Mouse (Mus musculus): ENCODE data around the gene Cox6b2. TPM values are rescaled to one million over a fixed set of nuclear protein-coding genes. Genes with fewer than 3 reads are reported as not detected.
"Not testable (repeated sequence)": the region's sequence is repeated elsewhere in the genome, so short reads cannot be mapped to it uniquely, and the experiment has no call there.

Cox6b2 gene
- polyA plus RNA-seq (2012; ENCODE audit: insufficient read depth, low replicate concordance): 47.7 and 94.6 TPM in 2 replicates

DNA sequence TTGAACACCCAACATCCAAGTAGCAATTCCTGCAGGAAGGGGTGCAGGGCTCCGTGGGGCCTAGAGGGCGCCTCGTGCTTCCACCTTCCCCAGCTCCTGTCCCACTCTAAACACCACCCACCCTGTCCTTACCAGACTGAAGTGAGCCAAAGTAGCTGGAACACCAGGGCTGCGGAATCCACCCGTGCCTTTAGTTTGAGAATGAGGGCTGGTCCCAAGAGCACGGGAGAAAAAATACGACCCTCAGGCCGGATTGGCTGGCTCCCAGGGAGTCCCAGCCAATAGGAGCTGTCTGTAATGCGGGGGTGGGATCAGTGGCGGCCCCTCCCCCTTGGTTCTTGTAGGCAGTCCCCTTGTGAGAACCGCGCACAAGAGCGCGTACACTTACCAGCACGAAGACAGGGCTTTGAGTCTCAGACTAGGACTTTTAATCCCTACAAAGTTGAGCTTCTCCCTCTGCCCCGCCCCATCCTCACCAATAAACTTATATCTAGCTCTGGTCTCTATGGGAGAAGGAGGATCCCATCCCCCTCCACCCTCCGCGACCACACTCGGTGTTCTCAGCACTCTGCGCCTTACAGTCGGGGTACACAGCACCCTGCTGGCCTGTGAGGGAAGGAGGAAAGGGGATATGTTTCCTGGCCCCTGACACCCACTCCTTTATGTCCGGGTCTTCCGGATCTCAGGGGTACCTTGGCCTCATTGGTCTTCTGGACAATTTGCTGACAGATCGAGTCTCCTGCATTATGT, at the start of gene Cox6b2:
Gene Cox6b2 (minus strand): TSS at position 274 of the 750 bp plus-strand sequence.
- peaks cover 33% of the 10 kb centered on the region for H3K36me3 ChIP-seq (replicated peaks; ENCODE audit: low read length)
- H3K9me3 ChIP-seq: no peaks in the 10 kb centered on the region
- TF ChIP-seq GATA1 (IDR thresholded peaks at IDR 0.05; ENCODE audit: borderline replicate concordance, low read length): no peak
- no peak for TF ChIP-seq FLI1 (IDR thresholded peaks at IDR 0.05; ENCODE audit: low read length)
- peaks cover 49% of the 10 kb centered on the region for H3K4me1 ChIP-seq
- H3K4me3 ChIP-seq (replicated peaks): peak within 1 kb of the TSS; percentile 93
- H3K27me3 ChIP-seq (replicated peaks): peaks cover 10% of the 10 kb centered on the region

DNA sequence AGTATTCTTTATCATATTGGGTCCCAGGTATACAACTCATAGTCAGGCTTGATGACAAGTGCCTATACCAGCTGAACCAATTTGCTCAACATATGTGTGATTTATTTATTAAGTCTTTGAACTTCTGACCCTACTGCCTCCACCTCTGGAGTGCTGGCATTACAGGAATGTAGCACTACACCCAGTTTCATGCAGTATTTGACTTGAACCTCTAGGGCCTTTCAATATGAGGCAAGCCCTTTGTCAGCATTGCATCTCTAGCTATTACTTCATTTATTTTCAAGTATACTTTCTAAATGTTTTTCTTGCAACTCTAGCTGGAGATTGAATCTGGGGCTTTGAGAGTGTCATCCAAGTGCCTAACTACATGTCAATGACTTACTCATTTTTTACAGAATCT, 49.4 kb upstream of the Cox6b2 start:
- Histone ChIP-seq H3K27me3 (replicated peaks) (no peaks in the 10 kb centered on the region), H3K9me3 (no peaks in the 10 kb centered on the region), H3K4me1 (peaks cover 14% of the 10 kb centered on the region), H3K4me3 (replicated peaks) (no peak overlapping the region), H3K36me3 (replicated peaks; ENCODE audit: low read length) (peaks cover 56% of the 10 kb centered on the region)
- TF ChIP-seq GATA1 (IDR thresholded peaks at IDR 0.05; ENCODE audit: borderline replicate concordance, low read length) (no peak), FLI1 (IDR thresholded peaks at IDR 0.05; ENCODE audit: low read length) (no peak)

DNA sequence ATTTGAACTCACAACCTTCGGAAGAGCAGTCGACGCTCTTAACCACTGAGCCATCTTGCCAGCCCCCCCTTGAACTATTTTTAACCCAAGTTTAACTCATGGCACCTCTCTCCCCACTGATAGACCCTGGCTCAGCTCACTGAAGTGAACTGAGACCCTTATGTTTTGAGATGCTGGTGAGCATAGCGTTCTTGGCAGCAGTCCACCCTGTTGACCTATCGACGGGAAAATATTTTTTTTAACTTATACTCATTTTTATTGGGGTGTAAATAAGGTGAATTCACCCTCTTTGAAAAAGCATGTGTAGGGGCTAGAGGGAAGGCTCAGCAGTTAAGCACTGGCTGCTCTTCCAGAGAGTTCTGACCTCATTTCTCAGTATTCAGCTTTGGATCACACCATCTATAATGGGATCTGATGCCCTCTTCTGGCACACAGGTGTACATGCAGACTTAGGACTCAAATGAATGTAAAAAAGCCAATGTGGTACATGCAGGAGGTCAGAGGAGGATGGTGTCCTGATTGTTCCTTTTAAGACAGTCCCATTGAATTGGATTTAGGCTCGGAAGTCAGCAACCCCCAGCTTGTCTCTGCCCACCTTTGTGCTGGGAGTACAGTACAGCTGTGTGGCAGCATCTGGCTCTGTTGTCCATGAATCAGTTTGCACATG, 43.0 kb upstream of the Cox6b2 start:
- TF ChIP-seq FLI1 (IDR thresholded peaks at IDR 0.05; ENCODE audit: low read length) (no peak), GATA1 (IDR thresholded peaks at IDR 0.05; ENCODE audit: borderline replicate concordance, low read length) (no peak)
- H3K36me3 ChIP-seq (replicated peaks; ENCODE audit: low read length): peaks cover 57% of the 10 kb centered on the region
- no peak overlapping the region for H3K4me3 ChIP-seq (replicated peaks)
- no peaks in the 10 kb centered on the region for H3K27me3 ChIP-seq (replicated peaks)
- H3K9me3 ChIP-seq: no peaks in the 10 kb centered on the region
- peaks cover 33% of the 10 kb centered on the region for H3K4me1 ChIP-seq

DNA sequence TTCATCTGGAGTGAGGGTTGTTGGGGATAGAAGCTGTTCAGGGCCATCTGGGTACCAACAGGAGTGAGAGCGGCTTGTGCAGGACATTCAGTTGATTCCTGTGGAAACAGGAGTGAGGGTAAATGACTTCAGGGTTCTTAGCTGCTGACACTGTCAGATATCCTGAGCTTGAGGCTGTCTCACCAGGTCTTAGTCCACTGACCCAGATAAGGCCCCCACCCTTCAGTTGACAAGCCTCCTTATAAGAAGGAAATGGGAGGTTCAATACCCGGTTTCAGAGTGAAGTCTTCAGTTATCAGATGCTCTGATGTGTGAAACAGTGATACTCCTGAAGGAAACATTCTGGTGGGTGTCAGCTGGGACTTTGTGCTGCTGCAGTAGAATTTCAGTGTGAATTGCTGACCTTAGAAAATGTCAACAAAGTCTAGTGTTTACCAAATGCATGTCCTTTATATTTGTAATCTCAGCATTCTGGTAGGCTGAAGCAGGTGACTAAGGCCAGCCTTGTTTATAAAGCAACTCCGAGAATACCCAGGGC, 41.8 kb upstream of the Cox6b2 start:
- Histone ChIP-seq H3K4me1 (peaks cover 39% of the 10 kb centered on the region), H3K4me3 (replicated peaks) (peak overlapping the region; percentile 62), H3K27me3 (replicated peaks) (no peaks in the 10 kb centered on the region), H3K36me3 (replicated peaks; ENCODE audit: low read length) (peaks cover 57% of the 10 kb centered on the region), H3K9me3 (no peaks in the 10 kb centered on the region)
- no peak for TF ChIP-seq GATA1 (IDR thresholded peaks at IDR 0.05; ENCODE audit: borderline replicate concordance, low read length)
- TF ChIP-seq FLI1 (IDR thresholded peaks at IDR 0.05; ENCODE audit: low read length): no peak

DNA sequence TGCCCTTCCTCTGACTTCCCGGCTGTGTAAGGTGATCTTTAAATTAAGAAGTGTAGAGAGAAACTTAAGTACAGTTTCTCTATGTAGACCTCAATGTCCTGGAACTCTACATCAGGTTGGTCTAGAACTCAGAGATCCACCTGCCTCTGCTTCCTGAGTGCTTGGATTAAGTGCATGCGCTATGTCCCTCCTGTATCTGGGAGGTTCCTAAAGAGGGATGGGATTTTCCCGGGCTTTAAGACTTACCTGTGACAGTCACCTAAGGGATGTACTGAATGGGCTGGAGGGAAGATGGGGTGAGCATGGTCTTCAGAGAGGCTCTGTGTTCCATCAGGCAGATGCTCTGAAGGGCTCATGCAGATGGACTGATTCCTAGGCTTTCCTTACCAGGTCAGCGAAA, 40.8 kb upstream of the Cox6b2 start:
- Histone ChIP-seq H3K36me3 (replicated peaks; ENCODE audit: low read length) (peaks cover 49% of the 10 kb centered on the region), H3K27me3 (replicated peaks) (no peaks in the 10 kb centered on the region), H3K4me3 (replicated peaks) (peak overlapping the region; percentile 99), H3K9me3 (no peaks in the 10 kb centered on the region), H3K4me1 (peaks cover 49% of the 10 kb centered on the region)
- TF ChIP-seq FLI1 (IDR thresholded peaks at IDR 0.05; ENCODE audit: low read length) (no peak), GATA1 (IDR thresholded peaks at IDR 0.05; ENCODE audit: borderline replicate concordance, low read length) (no peak)

DNA sequence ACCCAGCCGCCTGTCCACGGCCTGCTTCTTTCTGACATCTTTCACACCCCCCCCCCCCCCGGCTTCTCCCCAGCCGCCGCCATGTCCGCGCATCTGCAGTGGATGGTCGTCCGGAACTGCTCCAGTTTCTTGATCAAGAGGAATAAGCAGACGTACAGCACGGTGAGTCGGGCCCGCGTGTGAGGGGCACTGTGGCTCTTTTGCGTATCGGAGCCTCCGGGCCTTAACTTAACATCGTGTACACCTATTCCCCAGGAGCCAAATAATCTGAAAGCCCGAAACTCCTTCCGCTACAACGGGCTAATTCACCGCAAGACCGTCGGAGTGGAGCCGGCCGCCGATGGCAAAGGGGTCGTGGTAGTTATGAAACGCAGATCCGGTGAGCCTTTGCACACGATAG, 40.4 kb upstream of the Cox6b2 start:
- H3K27me3 ChIP-seq (replicated peaks); H3K9me3 ChIP-seq: not testable (repeated sequence)
- Histone ChIP-seq H3K4me1 (peaks cover 53% of the 10 kb centered on the region), H3K4me3 (replicated peaks) (peak overlapping the region; percentile 99), H3K36me3 (replicated peaks; ENCODE audit: low read length) (peaks cover 44% of the 10 kb centered on the region)

DNA sequence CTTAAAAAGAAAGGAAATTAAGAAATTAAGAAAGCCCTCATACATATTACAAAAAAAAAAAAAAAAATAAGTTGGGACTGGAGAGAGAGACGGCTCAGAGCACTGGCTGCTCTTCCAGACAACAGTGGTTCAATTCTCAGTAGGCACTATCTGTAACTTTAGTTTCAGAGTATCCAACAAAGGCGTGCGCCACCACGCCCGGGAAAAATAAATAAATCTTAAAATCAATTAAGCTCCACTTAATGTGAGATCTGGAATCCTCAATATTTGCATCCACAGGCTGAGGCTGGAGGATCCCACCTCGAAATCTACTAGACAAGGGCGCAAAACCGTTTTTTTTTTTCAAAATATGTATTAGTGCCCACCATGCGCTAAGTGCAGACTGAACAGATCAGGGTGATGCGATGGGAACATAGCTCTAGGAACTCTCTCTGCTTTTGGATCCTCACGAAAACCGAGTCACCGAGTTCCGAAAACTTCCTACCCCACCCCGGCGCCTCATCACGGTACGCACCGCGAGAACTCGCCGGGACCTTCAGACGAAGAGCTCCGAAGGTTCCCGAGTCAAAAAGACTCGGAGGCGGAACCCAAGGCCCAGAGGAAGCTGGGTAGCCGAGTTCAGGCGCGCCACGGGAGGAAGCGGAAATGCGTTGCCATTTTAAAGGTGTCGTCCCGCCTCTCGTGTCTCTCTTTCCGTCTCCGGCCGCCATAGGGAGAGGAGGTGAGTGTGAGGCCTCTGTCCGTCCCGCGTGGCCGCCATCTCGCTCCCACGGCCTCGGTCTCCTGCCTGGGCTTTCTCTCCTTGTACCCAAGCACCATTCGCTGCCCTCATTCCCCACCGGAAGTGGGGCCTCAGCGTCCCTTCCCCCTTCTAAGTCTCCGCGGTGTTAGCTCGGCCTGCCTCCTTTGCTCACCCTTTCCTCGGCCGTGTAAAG, 39.7 kb upstream of the Cox6b2 start, which contains the start of gene Rpl28:
Gene Rpl28 (plus strand): TSS at position 597 of the 935 bp plus-strand sequence.
- H3K36me3 ChIP-seq (replicated peaks; ENCODE audit: low read length): peaks cover 40% of the 10 kb centered on the region
- no peaks in the 10 kb centered on the region for H3K27me3 ChIP-seq (replicated peaks)
- no peaks in the 10 kb centered on the region for H3K9me3 ChIP-seq
- TF ChIP-seq FLI1 (IDR thresholded peaks at IDR 0.05; ENCODE audit: low read length): no peak
- no peak for TF ChIP-seq GATA1 (IDR thresholded peaks at IDR 0.05; ENCODE audit: borderline replicate concordance, low read length)
- H3K4me1 ChIP-seq: peaks cover 58% of the 10 kb centered on the region
- H3K4me3 ChIP-seq (replicated peaks): peak within 1 kb of the TSS; percentile 99

DNA sequence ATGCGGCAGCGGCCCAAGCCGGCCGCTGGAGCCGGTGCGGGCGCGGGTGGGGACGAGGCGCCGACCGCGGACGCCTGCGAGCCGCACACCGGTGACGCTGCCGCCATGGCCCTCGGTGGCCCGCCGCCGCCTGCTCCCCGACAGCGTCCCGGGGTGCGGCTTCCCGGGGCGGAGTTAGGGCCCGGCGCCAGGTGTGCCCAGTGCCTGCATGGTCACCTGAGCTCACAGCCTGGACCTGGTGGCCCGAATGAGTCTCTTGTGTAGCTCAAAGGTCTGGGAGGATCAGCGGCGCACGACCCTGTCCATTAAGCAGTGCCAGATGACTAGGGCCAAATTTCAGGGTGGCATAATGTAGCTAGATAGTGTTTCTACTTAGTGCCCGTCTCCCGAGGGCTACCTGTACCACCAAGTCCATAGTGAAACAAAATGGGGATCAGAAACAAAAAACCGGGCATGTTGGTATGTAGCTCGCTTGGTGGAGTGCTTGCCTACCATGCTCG, 36.6 kb upstream of the Cox6b2 start, which contains the start of gene Tmem238:
Gene Tmem238 (minus strand): TSS at position 221 of the 500 bp plus-strand sequence.
- H3K4me3 ChIP-seq (replicated peaks): peak within 1 kb of the TSS; percentile 96
- H3K9me3 ChIP-seq: no peaks in the 10 kb centered on the region
- TF ChIP-seq FLI1 (IDR thresholded peaks at IDR 0.05; ENCODE audit: low read length) (no peak), GATA1 (IDR thresholded peaks at IDR 0.05; ENCODE audit: borderline replicate concordance, low read length) (no peak)
- H3K36me3 ChIP-seq (replicated peaks; ENCODE audit: low read length): peaks cover 15% of the 10 kb centered on the region
- no peaks in the 10 kb centered on the region for H3K27me3 ChIP-seq (replicated peaks)
- H3K4me1 ChIP-seq: peaks cover 72% of the 10 kb centered on the region
